Mouse (Mus musculus) testis, adult 10 weeks (tissue): Measurements from ENCODE around the gene Tmem259. TPM values are rescaled to one million over a fixed set of nuclear protein-coding genes. Genes with fewer than 3 reads are reported as not detected.

ENCODE experiments used
- polyA plus RNA-seq: library from polyadenylated mRNA; stranded (reverse); fragments of 350-450 nt; fragmentation: Illumina TruSeq; extraction: RNeasy Lipid Tissue Mini Kit (QIAGEN cat#74804); gene quantifications from one replicate; pipeline ENCODE4 v1.2.3, GENCODE M21; 2014; ENCODE audit warnings: low read depth, low replicate concordance

The Tmem259 gene
- 1.0 TPM for polyA plus RNA-seq

GRCm38 (mm10) chr10:79984195-79984816 is at the start of gene Tmem259:
Tmem259 (minus strand) TSS chr10:79984330.

DNA sequence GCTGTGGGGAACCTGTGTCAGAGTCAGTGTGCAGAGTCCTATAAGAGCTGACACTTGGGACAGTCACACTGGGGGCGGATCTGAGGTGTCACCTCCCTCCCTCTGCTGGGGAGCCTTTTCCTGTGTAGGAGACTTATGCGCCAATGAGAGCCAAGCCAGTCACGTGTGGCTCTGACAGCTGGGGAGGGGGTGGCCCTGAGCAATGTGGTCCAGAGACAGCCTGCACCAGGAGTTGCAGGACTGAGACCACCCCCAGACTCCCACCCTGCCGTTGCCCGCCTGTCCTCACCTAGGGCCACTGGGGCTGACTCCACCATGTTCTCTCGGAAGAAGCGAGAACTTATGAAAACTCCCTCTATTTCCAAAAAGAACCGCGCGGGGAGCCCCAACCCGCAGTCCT is 32.4 kb upstream of the Tmem259 start, which contains the start of gene Arhgap45:
TSS of gene Arhgap45 (plus strand) at position 143 of the 400 bp plus-strand sequence.

DNA sequence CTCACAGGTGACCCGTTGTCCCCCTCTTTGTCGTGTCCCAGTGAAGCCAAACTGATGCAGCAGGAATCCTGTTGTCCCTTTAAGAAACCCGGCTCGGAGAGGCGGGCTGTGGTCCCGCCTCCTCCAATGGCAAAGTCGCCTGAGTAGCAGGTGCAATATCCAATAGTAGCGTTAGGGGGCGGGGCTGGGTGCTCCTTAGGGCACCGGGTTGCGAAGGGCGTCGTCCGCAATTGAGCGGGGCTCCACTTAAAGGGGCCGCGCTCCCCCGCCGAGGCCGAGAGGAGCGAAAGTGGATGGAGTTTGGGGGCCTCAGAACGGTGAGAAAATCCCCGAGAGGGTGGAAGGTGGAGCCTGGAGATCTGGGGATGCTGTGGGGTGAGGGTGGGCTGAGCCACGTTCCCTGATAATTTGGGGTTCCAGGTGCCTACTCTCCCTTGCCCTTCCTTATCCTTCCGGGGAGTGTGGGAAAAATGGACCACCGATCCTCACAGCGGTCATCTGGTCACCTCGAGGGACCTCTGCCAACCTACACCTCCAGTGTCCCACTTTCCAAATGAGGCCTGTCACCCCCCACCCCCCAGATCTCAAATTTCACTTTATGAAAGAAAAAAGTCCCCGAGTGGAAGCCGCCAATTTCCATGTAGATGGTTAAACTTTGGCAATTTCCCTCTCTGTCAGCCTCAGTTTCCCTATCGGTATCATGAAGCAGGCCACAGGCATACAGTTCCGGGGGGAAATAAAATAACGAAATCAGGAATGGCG is 12.3 kb upstream of the Tmem259 start, which contains the start of gene Abca7:
TSS of gene Abca7 (plus strand) at position 223 of the 762 bp plus-strand sequence.

GRCm38 (mm10) chr10:79988506-79989271 is 4.6 kb upstream of the Tmem259 start, which contains the start of gene Cnn2:
Cnn2 (plus strand) TSS chr10:79988584.

GRCm38 (mm10) chr10:79970415-79971182 is 13.5 kb downstream of the Tmem259 start, which contains the start of gene Grin3b:
Grin3b (plus strand) TSS chr10:79970715.

GRCm38 (mm10) chr10:79959847-79960601 is 24.1 kb downstream of the Tmem259 start, which contains the start of gene Wdr18:
Wdr18 (plus strand) TSS chr10:79960152.

GRCm38 (mm10) chr10:79926491-79927323 is 57.4 kb downstream of the Tmem259 start, which contains the start of gene Arid3a:
Arid3a (plus strand) TSS chr10:79927043.

Other genes with a start within 250 kb of the Tmem259 start
- 0.70 TPM for gene Polrmt, start 237.7 kb downstream of the Tmem259 start, polyA plus RNA-seq
- gene Fgf22, start 229.3 kb downstream of the Tmem259 start, polyA plus RNA-seq, result not detected
- gene Rnf126, start 217.4 kb downstream of the Tmem259 start, polyA plus RNA-seq, result 6.6 TPM
- gene Fstl3, start 207.1 kb downstream of the Tmem259 start, polyA plus RNA-seq, result 3.6 TPM
- gene Prss57, start 193.4 kb downstream of the Tmem259 start, polyA plus RNA-seq, result not detected
- 0.38 TPM for gene Palm, start 190.8 kb downstream of the Tmem259 start, polyA plus RNA-seq
- gene Misp, start 163.3 kb downstream of the Tmem259 start, polyA plus RNA-seq, result not detected
- 40.2 TPM for gene Ptbp1, start 129.9 kb downstream of the Tmem259 start, polyA plus RNA-seq
- gene Prtn3, start 109.9 kb downstream of the Tmem259 start, polyA plus RNA-seq, result not detected
- not detected for gene Plppr3, start 109.7 kb downstream of the Tmem259 start, polyA plus RNA-seq
- gene Elane, start 98.1 kb downstream of the Tmem259 start, polyA plus RNA-seq, result not detected
- gene Cfd, start 93.5 kb downstream of the Tmem259 start, polyA plus RNA-seq, result not detected
- gene Med16, start 75.4 kb downstream of the Tmem259 start, polyA plus RNA-seq, result 0.87 TPM
- gene Gm26602, start 73.5 kb downstream of the Tmem259 start, polyA plus RNA-seq, result not detected
- not detected for gene Kiss1r, start 67.4 kb downstream of the Tmem259 start, polyA plus RNA-seq
- gene R3hdm4, start 63.1 kb downstream of the Tmem259 start, polyA plus RNA-seq, result 1.1 TPM
- 1.3 TPM for gene Arid3a, start 57.3 kb downstream of the Tmem259 start, polyA plus RNA-seq
- gene Wdr18, start 24.2 kb downstream of the Tmem259 start, polyA plus RNA-seq, result 2.0 TPM
- gene Grin3b, start 13.6 kb downstream of the Tmem259 start, polyA plus RNA-seq, result not detected
- 0.48 TPM for gene Cnn2, start 4.3 kb upstream of the Tmem259 start, polyA plus RNA-seq
- 0.06 TPM for gene Abca7, start 12.2 kb upstream of the Tmem259 start, polyA plus RNA-seq
- not detected for gene Arhgap45, start 32.3 kb upstream of the Tmem259 start, polyA plus RNA-seq
- 0.28 TPM for gene Polr2e, start 55.5 kb upstream of the Tmem259 start, polyA plus RNA-seq
- 260 TPM for gene Gpx4, start 62.8 kb upstream of the Tmem259 start, polyA plus RNA-seq
- 0.52 TPM for gene Sbno2, start 121.2 kb upstream of the Tmem259 start, polyA plus RNA-seq
- gene Stk11, start 131.5 kb upstream of the Tmem259 start, polyA plus RNA-seq, result 7.2 TPM
- gene Atp5d, start 154.3 kb upstream of the Tmem259 start, polyA plus RNA-seq, result 0.21 TPM
- not detected for gene Cbarp, start 156.5 kb upstream of the Tmem259 start, polyA plus RNA-seq
- 3.2 TPM for gene Midn, start 163.9 kb upstream of the Tmem259 start, polyA plus RNA-seq
- 37.8 TPM for gene Cirbp, start 181.7 kb upstream of the Tmem259 start, polyA plus RNA-seq
- 1.1 TPM for gene 1600002K03Rik, start 188.6 kb upstream of the Tmem259 start, polyA plus RNA-seq
- 0.39 TPM for gene Efna2, start 195.2 kb upstream of the Tmem259 start, polyA plus RNA-seq
- 72.4 TPM for gene Mum1, start 242.1 kb upstream of the Tmem259 start, polyA plus RNA-seq